Mouse (Mus musculus) testis, adult 2 months (tissue): ENCODE results near the gene Unc13a.

Source experiments
- CTCF ChIP-seq: fragments of 200-500 bp; IDR thresholded peaks from 2 replicates; pipeline ENCODE4 v1.5.1; 2012; ENCODE audit warnings: low read depth, mild to moderate bottlenecking, inconsistent platforms, low read length, moderate library complexity; ENCODE audit not compliant: control insufficient read depth, insufficient read depth, insufficient replicate concordance
- POLR2A ChIP-seq: fragments of 200-500 bp; IDR thresholded peaks from 2 replicates; pipeline ENCODE4 v1.6.1; 2012; ENCODE audit warnings: low read depth, mild to moderate bottlenecking, inconsistent platforms, low read length, moderate library complexity; ENCODE audit not compliant: control insufficient read depth

DNA sequence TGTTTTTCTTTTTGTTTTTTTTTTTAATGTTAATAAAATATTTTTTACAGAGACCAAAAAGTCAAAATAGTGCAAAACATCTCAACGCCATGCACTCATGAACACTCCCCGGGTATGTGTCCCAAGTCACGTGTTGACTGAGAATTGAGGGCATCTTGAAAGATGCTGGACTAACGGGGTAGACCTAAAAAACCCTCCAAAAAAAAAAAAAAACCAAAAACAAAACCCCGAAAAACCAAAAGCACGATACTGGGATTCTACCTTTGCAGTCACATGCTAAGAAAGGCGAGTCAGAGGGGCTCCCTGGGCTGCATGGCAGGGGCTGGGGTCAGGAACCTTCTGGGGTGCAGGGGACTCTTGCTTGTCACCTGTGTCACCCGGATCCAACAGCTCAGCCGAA lies 44.8 kb downstream of the Unc13a start:
- TF ChIP-seq CTCF: no peak
- TF ChIP-seq POLR2A: no peak
